In genomic region chr16:6381572-6381971, GRCm38 (mm10) we compare ENCODE assay signal across 15 mouse cellular contexts.
"Had no signal": no experiment of that assay in that cellular context is flagged by ENCODE, and none has a peak within 500 bp of the region (broad histone marks: within the 10 kb centered on the region; RNA-seq: fewer than 3 reads in every experiment).

No protein-coding gene starts in this region.

- H3K27me3 ChIP-seq: kidney, embryonic 15.5 days; liver, embryonic 15.5 days; midbrain, embryonic 13.5 days; neural tube, embryonic 12.5 days had no signal

- H3K4me2 ChIP-seq: kidney, embryonic 15.5 days; liver, embryonic 11.5 days; liver, embryonic 15.5 days; midbrain, embryonic 13.5 days; neural tube, embryonic 12.5 days had no signal

- H3K9ac ChIP-seq: kidney, embryonic 15.5 days; liver, embryonic 15.5 days; midbrain, embryonic 13.5 days; neural tube, embryonic 12.5 days had no signal

- ATAC-seq: lung, postnatal 0 days; midbrain, embryonic 13.5 days had no signal

- H3K27ac ChIP-seq: kidney, embryonic 15.5 days; limb, embryonic 10.5 days; liver, embryonic 15.5 days; midbrain, embryonic 13.5 days; neural tube, embryonic 12.5 days; stomach, postnatal 0 days had no signal

- H3K4me1 ChIP-seq: kidney, embryonic 15.5 days; liver, embryonic 15.5 days; neural tube, embryonic 12.5 days had no signal

- DNase-seq: kidney, adult 2 months; kidney, postnatal 14 days; lung, adult 2 months; lung, postnatal 36 days; right cerebral cortex, postnatal 25 days; thymus, adult 18-20 months; thymus, postnatal 14 days had no signal

- H3K9me3 ChIP-seq: kidney, embryonic 15.5 days; limb, embryonic 10.5 days; liver, embryonic 15.5 days; midbrain, embryonic 13.5 days; neural tube, embryonic 12.5 days had no signal

- H3K36me3 ChIP-seq: kidney, embryonic 15.5 days; limb, embryonic 10.5 days; liver, embryonic 15.5 days; midbrain, embryonic 13.5 days; neural tube, embryonic 12.5 days had no signal

- H3K4me3 ChIP-seq: kidney, embryonic 15.5 days; limb, embryonic 10.5 days; liver, embryonic 15.5 days; midbrain, embryonic 13.5 days; neural tube, embryonic 12.5 days had no signal
